Mouse (Mus musculus): ENCODE results near the gene Ppil1.

GRCm38 (mm10) chr17:29305058-29305806 is 41.2 kb upstream of the Ppil1 start:
- TF ChIP-seq CTCF (IDR thresholded peaks at IDR 0.05; ENCODE audit: low read depth), result no peak
- TF ChIP-seq EP300 (IDR thresholded peaks at IDR 0.05; ENCODE audit: low read depth), result no peak

Measured in liver, postnatal 0 days (tissue).